Mouse (Mus musculus) adrenal gland, postnatal 36 days (tissue): ENCODE data around the gene 3110070M22Rik. TPM values are rescaled to one million over a fixed set of nuclear protein-coding genes. Genes with fewer than 3 reads are reported as not detected.
"Not testable (repeated sequence)": the region's sequence is repeated elsewhere in the genome, so short reads cannot be mapped to it uniquely, and the experiment has no call there.

Experiments
- DNase-seq, 2 experiments: peaks; one replicate each; pipeline ENCODE4 v3.0.0; 2021; ENCODE audit warnings: mixed read lengths in 1 of 2
- long read RNA-seq, 2 experiments: library from polyadenylated mRNA; stranded (forward); transcript quantifications; one replicate each; pipeline ENCODE4 v2.0.0; 2021; ENCODE audit warnings: borderline sequencing depth in 2 of 2
- total RNA-seq, 2 experiments: library from RNA; stranded (reverse); gene quantifications; 2 replicates each; pipeline ENCODE4 v1.2.3; 2021

The 3110070M22Rik gene
- total RNA-seq, result 1 to 10 TPM; 1.2 to 2.1 TPM
- long read RNA-seq, experiment 1, partial matches to known transcripts, result 0 of 2 reads
- long read RNA-seq, experiment 1, other reads (novel, unspliced or antisense), result 0 of 2 reads
- long read RNA-seq, experiment 2, partial matches to known transcripts, result 0 of 1 reads
- long read RNA-seq, experiment 2, other reads (novel, unspliced or antisense), result 0 of 1 reads

DNA sequence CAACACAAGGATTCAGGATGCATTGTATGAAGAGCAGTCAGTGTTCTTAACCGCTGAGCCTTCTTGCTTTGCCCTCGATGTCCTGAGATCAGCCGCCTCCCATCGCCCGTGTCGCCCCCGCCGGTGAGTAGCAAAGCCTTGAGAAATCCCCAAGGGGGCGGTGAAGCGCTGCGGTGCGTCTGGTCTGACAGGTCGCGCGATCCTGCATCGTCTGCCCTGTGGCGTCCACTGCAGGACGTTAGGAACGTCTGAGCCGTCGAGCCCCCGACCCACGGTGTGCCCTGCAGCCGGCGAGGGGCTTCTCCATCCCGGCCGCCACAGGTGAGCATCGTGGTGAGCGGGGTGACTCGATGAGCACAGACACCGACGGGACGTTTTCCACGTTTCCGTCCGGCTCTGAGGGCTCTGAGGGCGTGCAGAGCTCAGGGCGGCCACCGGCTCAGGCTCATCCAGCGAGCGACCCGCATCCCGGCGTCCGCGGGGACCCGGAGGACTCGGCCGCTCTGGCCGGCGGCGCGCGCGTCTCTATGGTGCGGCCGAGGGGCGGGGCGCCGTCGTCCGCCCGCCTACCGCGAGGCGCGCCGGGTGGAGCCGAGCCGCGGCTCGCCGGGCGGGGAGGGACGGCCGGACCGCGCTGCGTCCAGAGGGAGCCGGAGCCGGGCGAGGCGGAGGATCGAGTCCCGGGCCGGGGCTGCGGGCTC lies at the start of gene 3110070M22Rik, which contains the start of gene Tmem267:
Gene 3110070M22Rik (minus strand): TSS at position 504 of the 701 bp plus-strand sequence.
Gene Tmem267 (plus strand): TSS at position 160 of the 701 bp plus-strand sequence.
- DNase-seq, result peak; percentile 89 to 93

GRCm38 (mm10) chr13:119494938-119495337 lies 6.8 kb upstream of the 3110070M22Rik start:
- DNase-seq, result not testable (repeated sequence)

- DNase-seq, result not testable (repeated sequence)
Measured at GRCm38 (mm10) chr13:119492083-119492482, 3.9 kb upstream of the 3110070M22Rik start.

DNA sequence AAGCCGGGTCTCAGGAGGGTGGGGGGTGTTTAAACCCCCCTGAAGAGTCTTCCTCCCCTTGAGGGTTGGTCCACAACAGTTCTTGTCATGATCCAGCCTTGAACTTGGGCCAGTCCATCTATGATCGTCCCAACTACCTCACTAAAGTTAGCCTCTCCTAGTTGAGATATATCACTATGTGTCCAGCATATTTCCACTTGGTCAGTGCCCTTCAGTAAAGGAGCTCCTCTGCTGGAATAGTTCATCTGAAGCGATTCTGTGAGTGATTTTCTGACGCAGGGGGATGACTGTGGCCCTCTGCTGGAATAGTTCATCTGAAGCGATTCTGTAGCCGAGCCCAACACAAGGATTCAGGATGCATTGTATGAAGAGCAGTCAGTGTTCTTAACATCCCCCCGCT lies 829 bp downstream of the 3110070M22Rik start:
- DNase-seq, result no peak

GRCm38 (mm10) chr13:119477789-119478188 lies 10.4 kb downstream of the 3110070M22Rik start:
- DNase-seq, result no peak

GRCm38 (mm10) chr13:119476631-119477030 lies 11.6 kb downstream of the 3110070M22Rik start:
- DNase-seq, result no peak

GRCm38 (mm10) chr13:119462596-119463560 lies 25.3 kb downstream of the 3110070M22Rik start, which contains the start of gene 4833420G17Rik:
Gene 4833420G17Rik, plus strand, starts transcription at chr13:119462768.
- DNase-seq, result peak; percentile 92 to 93

GRCm38 (mm10) chr13:119461900-119462595 lies 26.1 kb downstream of the 3110070M22Rik start:
- peak in 1 of 2 experiments; percentile 5 for DNase-seq

GRCm38 (mm10) chr13:119456342-119456741 lies 31.8 kb downstream of the 3110070M22Rik start:
- DNase-seq, result no peak

DNA sequence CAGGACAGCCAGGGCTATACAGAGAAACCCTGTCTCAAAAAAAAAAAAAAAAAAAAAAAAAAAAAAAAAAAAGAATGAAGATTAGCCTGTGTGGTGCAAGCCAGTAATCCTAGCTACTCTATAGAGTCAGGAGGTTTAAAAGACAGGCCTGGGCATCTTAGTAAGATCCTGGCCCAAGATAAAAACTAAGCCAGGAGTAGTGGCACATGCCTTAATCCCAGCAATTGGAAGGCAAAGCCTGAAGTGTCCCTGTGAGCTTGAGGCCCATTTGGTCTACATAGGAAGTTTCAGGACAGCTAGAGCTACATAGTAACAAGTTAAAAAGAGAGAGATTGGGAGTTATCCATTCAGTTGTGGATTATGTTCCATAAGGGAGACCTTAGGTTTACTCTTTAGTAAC lies 33.1 kb downstream of the 3110070M22Rik start:
- no peak for DNase-seq

DNA sequence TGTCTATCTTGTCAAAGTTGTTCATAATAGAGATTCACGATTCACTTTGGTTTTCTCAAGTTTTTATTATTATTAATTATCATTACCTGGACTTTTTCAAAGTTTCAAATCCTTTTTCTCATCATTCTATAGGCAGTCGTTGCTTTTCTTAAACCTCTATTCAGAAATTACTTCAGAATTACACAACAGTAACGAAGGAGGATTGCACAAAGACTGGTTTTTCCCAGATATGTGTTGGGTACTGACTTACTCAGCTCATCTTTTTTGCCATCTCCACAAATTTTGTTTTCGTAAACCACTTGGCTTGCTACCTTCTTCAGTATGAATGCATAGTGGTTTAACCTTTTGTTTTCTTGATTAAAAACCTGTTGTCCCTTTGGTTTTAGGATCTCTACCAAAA lies 34.6 kb downstream of the 3110070M22Rik start:
- no peak for DNase-seq

GRCm38 (mm10) chr13:119442244-119442643 lies 45.9 kb downstream of the 3110070M22Rik start:
- peak in 1 of 2 experiments; percentile 10 for DNase-seq

Other genes with a start within 250 kb of the 3110070M22Rik start
- 100 to 1,000 TPM; 125 to 145 TPM for gene Paip1, start 59.8 kb downstream of the 3110070M22Rik start, total RNA-seq
- 10 to 100 TPM; 17.2 to 17.4 TPM for gene 4833420G17Rik, start 25.6 kb downstream of the 3110070M22Rik start, total RNA-seq
- gene Tmem267, start 344 bp downstream of the 3110070M22Rik start, total RNA-seq, result 10 to 100 TPM; 12.5 to 13.0 TPM
- gene Ccl28, start 135.4 kb upstream of the 3110070M22Rik start, total RNA-seq, result under 1 TPM; 0.17 to 0.56 TPM
- gene Hmgcs1, start 202.0 kb upstream of the 3110070M22Rik start, total RNA-seq, result 100 to 1,000 TPM; 300 to 363 TPM